Mouse (Mus musculus) retina, postnatal 7 days (tissue): ENCODE results near the gene Anapc7.

Experiments
- DNase-seq: peaks from one replicate; pipeline ENCODE4 v3.0.0-alpha.2; 2012; ENCODE audit warnings: low read depth, low spot score

Anapc7 gene

DNA sequence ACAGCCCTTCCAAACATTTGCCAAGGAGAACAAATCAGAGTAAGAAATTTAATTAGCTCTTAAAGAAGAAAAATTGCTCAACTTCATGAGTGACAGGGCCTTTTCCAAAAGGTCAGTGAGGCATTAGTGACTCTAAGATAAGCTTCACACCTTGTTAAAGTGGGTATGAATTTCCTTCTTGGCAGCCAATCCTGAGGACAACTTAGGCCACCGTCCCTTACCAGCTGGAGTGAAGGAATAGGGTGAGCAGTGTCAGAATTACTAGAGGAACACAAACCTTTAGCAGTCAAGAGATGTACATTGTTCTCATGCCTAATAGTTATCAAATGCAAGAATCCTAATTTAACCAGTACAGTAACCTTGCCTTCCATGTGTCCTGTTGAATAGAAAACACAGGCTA lies 73.0 kb downstream of the Anapc7 start:
- DNase-seq: no peak
